Comparison of ENCODE assay signal across 9 mouse cellular contexts in genomic region chr12:80843651-80844444, GRCm38 (mm10). TPM values are rescaled to one million over a fixed set of nuclear protein-coding genes. Genes with fewer than 3 reads are reported as not detected.
DNase-seq lines count a peak whose midpoint lies in the region; ATAC-seq and TF ChIP-seq lines count a peak whose summit lies in the region.
"Had no signal": no experiment of that assay in that cellular context is flagged by ENCODE, and none has a peak within 500 bp of the region (broad histone marks: within the 10 kb centered on the region; RNA-seq: fewer than 3 reads in every experiment).

No protein-coding gene starts in this region.

- peak overlapping the region; percentile 62 for H3K27ac ChIP-seq in layer of hippocampus, adult 2 months
- peak overlapping the region; percentile 78 for H3K27ac ChIP-seq in kidney, embryonic 16.5 days (ENCODE audit: low read length)
- peak overlapping the region; percentile 47 for H3K27ac ChIP-seq in midbrain, embryonic 16.5 days (ENCODE audit: low read length)

- H3K4me3 ChIP-seq in layer of hippocampus, adult 2 months = no peak overlapping the region
- no peak overlapping the region for H3K4me3 ChIP-seq in kidney, embryonic 16.5 days (ENCODE audit: low read length)
- H3K4me3 ChIP-seq in midbrain, embryonic 16.5 days (ENCODE audit: low read depth, low read length) = no peak overlapping the region
- H3K4me3 ChIP-seq: megakaryocyte, embryonic 14.5 days had no signal

- 38% methylated on average over 4 of the region's 4 CpGs for WGBS in kidney, embryonic 16.5 days
- WGBS in midbrain, embryonic 16.5 days = 78% methylated on average over 4 of the region's 4 CpGs

- no peaks in the 10 kb centered on the region for H3K27me3 ChIP-seq in kidney, embryonic 16.5 days (ENCODE audit: insufficient read depth, low read length)
- no peaks in the 10 kb centered on the region for H3K27me3 ChIP-seq in midbrain, embryonic 16.5 days (ENCODE audit: control insufficient read depth, insufficient read depth, low read depth, low read length)
- H3K27me3 ChIP-seq: megakaryocyte, embryonic 14.5 days had no signal

- no peaks in the 10 kb centered on the region for H3K36me3 ChIP-seq in kidney, embryonic 16.5 days (ENCODE audit: insufficient read depth, low read length)
- no peaks in the 10 kb centered on the region for H3K36me3 ChIP-seq in midbrain, embryonic 16.5 days (ENCODE audit: control insufficient read depth, insufficient read depth, low read length)

- no peak overlapping the region for H3K4me2 ChIP-seq in kidney, embryonic 16.5 days (replicated peaks; ENCODE audit: low read depth, low read length)
- no peak overlapping the region for H3K4me2 ChIP-seq in midbrain, embryonic 16.5 days (ENCODE audit: low read length)

- H3K4me1 ChIP-seq in kidney, embryonic 16.5 days (ENCODE audit: insufficient read depth, low read length) = peaks cover 36% of the 10 kb centered on the region
- no peaks in the 10 kb centered on the region; the same call in 1 of the 2 replicates for H3K4me1 ChIP-seq in midbrain, embryonic 16.5 days (ENCODE audit: control insufficient read depth, insufficient read depth, low read length)

- no peaks in the 10 kb centered on the region for H3K9me3 ChIP-seq in kidney, embryonic 16.5 days (ENCODE audit: low read length)
- H3K9me3 ChIP-seq in midbrain, embryonic 16.5 days (replicated peaks; ENCODE audit: control insufficient read depth, low read length, poor library complexity, severe bottlenecking) = no peaks in the 10 kb centered on the region
- H3K9me3 ChIP-seq: megakaryocyte, embryonic 14.5 days had no signal

- H3K9ac ChIP-seq in kidney, embryonic 16.5 days (replicated peaks; ENCODE audit: low read length) = no peak overlapping the region
- H3K9ac ChIP-seq in midbrain, embryonic 16.5 days (ENCODE audit: low read depth, low read length) = no peak overlapping the region

- TF ChIP-seq CTCF in layer of hippocampus, adult 2 months (conservative IDR thresholded peaks at IDR 0.05) = no peak

- peak; percentile 92 for ATAC-seq in kidney, embryonic 16.5 days (ENCODE audit: low FRiP score, low TSS enrichment)
- 0 out of 2 replicates have a peak, but pooled peaks have one; percentile 28 for ATAC-seq in midbrain, embryonic 16.5 days
- ATAC-seq in megakaryocyte, adult 5-6 weeks (ENCODE audit: poor library complexity, severe bottlenecking) = no peak

- no peak for DNase-seq in layer of hippocampus, adult 2 months (ENCODE audit: low spot score in 2 of 2)
- DNase-seq in layer of hippocampus, postnatal 14 days (ENCODE audit: low spot score in 2 of 2) = no peak
- peak; percentile 95 for DNase-seq in gonadal fat pad, adult 2 months (ENCODE audit: low read depth)
- DNase-seq in embryo, embryonic 11 days = no peak
- DNase-seq in cerebellum, postnatal 25 days = no peak

RNA-seq across cellular contexts. Expression of gene Susd6, which starts 53.5 kb away (rescaled TPM):
- total RNA-seq in layer of hippocampus, adult 2 months (2021) = 10 to 100 TPM; 71.6 to 72.1 TPM
- 10 to 100 TPM; 54.3 TPM for total RNA-seq in layer of hippocampus, postnatal 14 days (2021)
- polyA plus RNA-seq in gonadal fat pad, adult 2 months (2012; rRNA removed) = 44.7 and 50.9 TPM in 2 replicates
- 17.1 and 19.5 TPM in 2 replicates for polyA plus RNA-seq in kidney, embryonic 16.5 days (2015; fragmentation: Nextera tagmentation; extraction: Ambion mirVana)
- polyA plus RNA-seq in midbrain, embryonic 16.5 days (2015; fragmentation: Nextera tagmentation; extraction: Ambion mirVana) = 10.4 and 11.0 TPM in 2 replicates
- total RNA-seq in megakaryocyte, adult 5-6 weeks (2015) = 26.8 and 26.9 TPM in 2 replicates
- 37.1 and 38.3 TPM in 2 replicates for total RNA-seq in megakaryocyte, adult 5-6 weeks (2017)
